Mouse (Mus musculus) bone marrow, adult 2 months (tissue): ENCODE data around the gene Map4k2.

Source experiments
- CTCF ChIP-seq: fragments of 200-500 bp; IDR thresholded peaks from 2 replicates; pipeline ENCODE4 v1.5.1; 2011; ENCODE audit warnings: low read length, control low read depth; ENCODE audit not compliant: control insufficient read depth, insufficient read depth
- POLR2A ChIP-seq: fragments of 200-500 bp; IDR thresholded peaks from 2 replicates; pipeline ENCODE4 v1.6.1; 2011; ENCODE audit warnings: low read depth, mild to moderate bottlenecking, control low read depth, low read length, borderline replicate concordance; ENCODE audit not compliant: control insufficient read depth

GRCm38 (mm10) chr19:6321358-6321757 lies 19.6 kb upstream of the Map4k2 start:
- TF ChIP-seq CTCF (no peak), POLR2A (no peak)
